Mouse (Mus musculus) megakaryocyte-erythroid progenitor cell, adult 5-6 weeks (primary cell): ENCODE data around the gene Trpd52l3. TPM values are rescaled to one million over a fixed set of nuclear protein-coding genes. Genes with fewer than 3 reads are reported as not detected.

ENCODE experiments used
- ATAC-seq: replicated peaks from 2 replicates; pipeline ENCODE4 v1.8.0; 2016; ENCODE audit warnings: mild to moderate bottlenecking, inconsistent platforms; ENCODE audit not compliant: severe bottlenecking, poor library complexity, low FRiP score, low TSS enrichment
- total RNA-seq, 2 experiments: library from RNA; stranded (forward) in 1 of 2; stranded (reverse) in 1 of 2; fragments of 200-1000, 215-1000 nt in 1 of 2; fragments of >200 nt in 1 of 2; fragmentation: Nextera tagmentation in 1 of 2; gene quantifications; 2 replicates each; pipeline ENCODE4 v1.2.3; 2014 to 2017

The Trpd52l3 gene
- total RNA-seq, 2 experiments from 2014 or later = not detected

GRCm38 (mm10) chr19:30029002-30029710, 25.6 kb downstream of the Trpd52l3 start:
- no peak for ATAC-seq

DNA sequence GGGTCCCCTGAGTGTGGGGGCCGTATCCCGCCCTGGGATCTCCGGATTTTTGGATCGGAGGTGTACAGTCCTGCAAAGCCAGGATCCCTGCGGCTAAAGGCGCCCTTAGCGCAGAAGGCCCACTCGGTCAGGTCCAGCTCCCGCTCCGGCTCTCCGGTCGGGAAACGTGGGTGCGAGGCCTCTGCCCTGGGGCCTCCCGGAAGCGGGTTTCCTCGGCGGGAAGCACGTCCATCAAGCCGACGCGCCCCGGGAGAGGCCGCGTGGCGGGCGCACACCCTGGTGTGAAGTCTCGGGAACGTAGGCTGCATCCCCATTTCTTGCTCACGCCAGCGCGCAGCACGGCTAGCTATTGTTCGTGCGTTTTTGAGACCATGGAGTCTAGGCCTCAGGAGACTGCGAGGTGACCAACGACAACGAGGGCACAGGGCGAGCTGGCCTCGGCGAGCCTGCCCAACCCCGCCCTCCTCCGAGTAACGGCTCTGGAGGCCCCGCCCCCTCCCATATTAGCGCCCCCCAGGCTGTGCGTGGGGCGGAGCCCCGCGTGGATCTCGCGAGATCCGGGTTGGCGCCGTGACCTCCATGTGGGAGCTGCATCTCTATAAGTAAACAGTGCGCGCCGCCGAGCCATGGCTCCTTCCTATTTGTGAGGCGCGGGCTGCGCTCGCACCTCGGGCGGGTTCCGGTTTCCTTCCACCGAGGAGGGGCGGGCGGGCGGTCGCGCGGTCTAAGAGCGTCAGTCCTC, 26.5 kb downstream of the Trpd52l3 start, which contains the start of gene Uhrf2:
TSS of gene Uhrf2 (plus strand) at position 620 of the 742 bp plus-strand sequence.
- peak; percentile 89 for ATAC-seq

- ATAC-seq = no peak
Measured at GRCm38 (mm10) chr19:30030636-30031467, 27.3 kb downstream of the Trpd52l3 start.

DNA sequence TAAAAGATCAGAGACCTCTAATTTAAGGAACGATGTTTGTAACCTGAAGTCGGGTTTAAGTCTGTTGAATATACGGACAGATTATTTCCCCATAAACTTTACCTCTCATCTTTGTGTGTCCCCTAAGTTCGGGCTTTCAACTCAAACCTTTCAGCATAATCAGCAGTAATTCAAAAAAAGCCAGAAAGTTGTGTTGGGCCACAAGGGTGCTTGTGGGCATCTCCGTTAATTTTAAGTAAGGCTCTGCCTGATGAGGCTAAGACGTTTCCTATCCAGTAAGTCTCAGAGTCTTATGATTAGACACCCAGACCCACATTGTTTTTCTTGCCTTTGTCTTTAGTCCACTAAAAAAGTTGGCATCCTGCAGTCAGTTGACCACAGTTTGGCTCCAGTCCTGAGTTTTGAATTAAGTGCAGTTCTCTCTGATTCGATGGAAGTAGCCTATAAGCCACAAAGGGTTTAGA, 27.9 kb downstream of the Trpd52l3 start:
- no peak for ATAC-seq

DNA sequence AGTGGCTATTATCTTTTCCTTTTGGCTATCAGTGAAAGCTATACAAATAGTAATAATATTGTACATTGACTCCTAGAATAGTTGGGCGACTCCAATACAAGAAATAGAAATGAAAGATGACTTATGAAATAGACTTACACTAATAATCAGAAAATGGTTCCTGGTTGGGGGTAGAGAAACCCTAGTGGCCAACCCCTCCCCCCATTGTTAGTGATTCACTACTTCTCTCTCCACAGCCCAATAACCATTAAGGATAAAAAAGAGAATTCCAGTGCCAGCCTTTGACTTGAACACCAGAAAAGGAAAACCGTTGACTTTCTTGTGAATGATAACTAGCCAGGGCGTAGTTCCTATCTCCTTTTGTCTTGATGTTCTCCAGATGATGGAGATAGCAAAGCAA, 28.6 kb downstream of the Trpd52l3 start:
- ATAC-seq = no peak

- ATAC-seq = no peak
Measured at GRCm38 (mm10) chr19:30035361-30035760, 31.8 kb downstream of the Trpd52l3 start.

- no peak for ATAC-seq
Measured at GRCm38 (mm10) chr19:30043691-30044090, 40.1 kb downstream of the Trpd52l3 start.

- no peak for ATAC-seq
Measured at GRCm38 (mm10) chr19:30044630-30045029, 41.0 kb downstream of the Trpd52l3 start.

DNA sequence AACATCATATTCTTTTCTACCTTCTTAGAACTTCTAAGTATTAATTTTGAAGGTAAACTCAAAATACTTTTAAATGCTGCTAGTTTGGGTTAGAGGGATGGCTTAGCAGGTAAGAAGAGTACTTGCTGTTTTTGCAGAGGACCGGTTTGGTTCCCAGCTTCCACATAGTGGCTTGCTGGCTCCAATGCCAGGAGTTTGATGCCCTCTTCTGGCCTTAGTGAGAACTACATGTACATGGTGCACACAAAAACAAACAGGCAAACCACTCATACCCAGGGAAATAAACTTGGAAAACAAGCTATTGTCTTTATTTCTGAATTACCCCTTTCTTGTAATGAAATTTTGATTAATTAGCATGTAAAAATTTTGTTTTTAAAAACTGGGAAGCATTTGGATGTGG, 42.3 kb downstream of the Trpd52l3 start:
- ATAC-seq = no peak

DNA sequence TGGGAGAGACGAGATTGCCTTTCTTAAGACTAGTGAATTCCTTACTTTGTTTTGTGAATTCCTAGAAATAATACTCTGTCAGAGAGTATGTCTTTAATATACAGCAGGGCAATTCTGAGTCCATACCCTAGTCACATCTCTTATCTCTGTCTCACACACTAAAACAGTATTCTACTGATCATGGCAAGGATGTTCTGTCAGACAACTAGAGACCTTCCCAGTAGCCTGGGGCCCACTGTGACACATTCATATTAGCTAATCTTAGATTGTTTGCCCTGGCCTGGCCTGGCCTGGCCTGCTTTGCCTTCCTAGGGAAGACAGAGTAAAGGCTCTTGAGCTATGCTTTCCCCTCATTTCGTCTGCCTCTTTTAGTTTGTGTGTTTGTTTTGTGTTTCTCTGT, 47.0 kb downstream of the Trpd52l3 start:
- ATAC-seq = peak; percentile 99

- ATAC-seq = no peak
Measured at GRCm38 (mm10) chr19:30051479-30051878, 47.9 kb downstream of the Trpd52l3 start.

GRCm38 (mm10) chr19:30054218-30054617, 50.6 kb downstream of the Trpd52l3 start:
- no peak for ATAC-seq

Other genes with a start within 250 kb of the Trpd52l3 start
- 21.5 and 30.5 TPM in 2 replicates for gene 9930021J03Rik, start 197.8 kb upstream of the Trpd52l3 start, total RNA-seq (2014; fragmentation: Nextera tagmentation)
- 13.8 and 24.5 TPM in 2 replicates for gene 9930021J03Rik, start 197.8 kb upstream of the Trpd52l3 start, total RNA-seq (2017)
- 12.4 and 16.4 TPM in 2 replicates for gene Ranbp6, start 190.8 kb upstream of the Trpd52l3 start, total RNA-seq (2014; fragmentation: Nextera tagmentation)
- 21.8 and 32.1 TPM in 2 replicates for gene Ranbp6, start 190.8 kb upstream of the Trpd52l3 start, total RNA-seq (2017)
- gene Il33, start 78.7 kb upstream of the Trpd52l3 start, total RNA-seq (2014; fragmentation: Nextera tagmentation) = not detected in 2 replicates
- not detected in 2 replicates for gene Il33, start 78.7 kb upstream of the Trpd52l3 start, total RNA-seq (2017)
- 97.2 and 116 TPM in 2 replicates for gene Uhrf2, start 26.7 kb downstream of the Trpd52l3 start, total RNA-seq (2014; fragmentation: Nextera tagmentation)
- gene Uhrf2, start 26.7 kb downstream of the Trpd52l3 start, total RNA-seq (2017) = 82.3 and 101 TPM in 2 replicates
- not detected in 2 replicates for gene Gldc, start 171.6 kb downstream of the Trpd52l3 start, total RNA-seq (2014; fragmentation: Nextera tagmentation)
- gene Gldc, start 171.6 kb downstream of the Trpd52l3 start, total RNA-seq (2017) = not detected in 2 replicates
- not detected in 2 replicates for gene Mbl2, start 229.2 kb downstream of the Trpd52l3 start, total RNA-seq (2014; fragmentation: Nextera tagmentation)
- gene Mbl2, start 229.2 kb downstream of the Trpd52l3 start, total RNA-seq (2017) = not detected in 2 replicates